Mouse (Mus musculus): ENCODE data around the gene Gzmd. TPM values are rescaled to one million over a fixed set of nuclear protein-coding genes. Genes with fewer than 3 reads are reported as not detected.
"Not testable (repeated sequence)": the region's sequence is repeated elsewhere in the genome, so short reads cannot be mapped to it uniquely, and the experiment has no call there.

Gzmd gene
- total RNA-seq (2021): not detected

GRCm38 (mm10) chr14:56132508-56132907 lies at the start of gene Gzmd:
Gzmd (minus strand) TSS chr14:56132608.
- intact Hi-C loops (cut with DNase I); DNase-seq: not testable (repeated sequence)

DNA sequence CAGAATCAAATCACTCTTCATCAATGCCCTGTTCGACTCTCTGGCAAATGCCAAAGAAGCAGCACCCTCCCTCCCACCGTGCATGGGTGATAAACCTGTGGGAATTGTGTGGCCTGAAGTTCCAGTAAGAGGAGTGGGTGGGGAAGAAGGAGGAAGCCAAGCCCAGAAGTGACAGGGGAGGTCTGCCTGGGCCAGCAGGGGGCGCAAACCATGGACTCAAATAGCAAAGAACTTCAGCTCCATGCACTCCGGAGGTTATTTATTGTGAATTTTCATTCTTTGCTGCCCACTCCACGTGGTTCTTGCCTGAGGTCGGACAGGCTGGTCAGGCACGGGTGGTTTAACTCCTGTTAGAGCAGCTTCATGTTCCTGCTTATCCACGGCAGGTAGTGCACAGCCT lies 45.2 kb upstream of the Gzmd start:
- peak; percentile 18 to 43 for DNase-seq
- intact Hi-C loops (cut with DNase I): loop anchor here (10.0 kb wide), 1 partner anchor 127 kb away; no protein-coding TSS in a partner anchor

DNA sequence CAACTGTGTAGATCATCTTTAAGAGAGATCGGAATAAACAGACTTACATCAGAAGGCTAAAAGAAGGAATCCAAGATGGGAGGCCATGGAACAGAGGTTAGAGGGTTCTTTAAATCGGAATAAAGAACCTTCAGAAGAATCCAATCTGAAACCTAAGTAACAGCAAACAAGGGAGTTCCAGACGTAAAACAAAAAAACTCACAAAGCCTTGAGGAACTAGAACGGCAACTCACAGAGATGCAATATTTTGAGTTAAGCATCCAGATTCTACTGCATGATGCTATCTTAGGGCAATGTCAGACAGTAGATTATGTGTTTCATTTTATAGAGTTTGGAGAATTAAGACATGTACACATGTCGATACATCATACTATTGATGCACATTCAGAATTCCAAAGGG lies 42.1 kb upstream of the Gzmd start, which contains the start of gene Gzmn:
Gene Gzmn (minus strand): TSS at position 101 of the 400 bp plus-strand sequence.
- no peak for DNase-seq
- intact Hi-C loops (cut with DNase I): loop anchor here (10.0 kb wide), 1 partner anchor 130 kb away; no protein-coding TSS in a partner anchor

DNA sequence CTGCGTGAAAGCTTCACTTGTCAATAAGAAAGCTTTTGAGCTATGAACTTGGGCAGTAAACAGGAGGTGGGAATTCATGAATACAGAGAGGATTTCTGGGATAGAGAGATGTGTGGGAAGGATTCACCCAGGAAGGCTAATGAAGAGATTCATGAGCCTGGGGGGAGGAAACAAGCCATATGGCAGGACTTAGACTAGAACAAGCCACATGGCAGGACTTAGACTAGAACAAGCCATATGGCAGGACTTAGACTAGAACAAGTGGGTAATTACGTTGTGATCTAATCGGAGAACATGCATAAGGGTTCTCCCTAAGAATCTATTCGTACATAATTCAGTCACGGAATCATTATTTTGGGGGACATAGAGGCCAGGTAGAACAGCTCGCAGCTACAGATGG lies 41.0 kb upstream of the Gzmd start:
- intact Hi-C loops (cut with DNase I): loop anchor here (10.0 kb wide), 1 partner anchor 131 kb away; no protein-coding TSS in a partner anchor
- no peak for DNase-seq

GRCm38 (mm10) chr14:56172744-56173143 lies 40.3 kb upstream of the Gzmd start:
- DNase-seq: no peak
- intact Hi-C loops (cut with DNase I): loop anchor here (10.0 kb wide), 1 partner anchor 132 kb away; no protein-coding TSS in a partner anchor

- DNase-seq: no peak
- intact Hi-C loops (cut with DNase I): no loop called here
Observed at GRCm38 (mm10) chr14:56168009-56168408, 35.6 kb upstream of the Gzmd start.

- DNase-seq: no peak
- intact Hi-C loops (cut with DNase I): no loop called here
Observed at GRCm38 (mm10) chr14:56162109-56162508, 29.7 kb upstream of the Gzmd start.

GRCm38 (mm10) chr14:56159479-56159878 lies 27.1 kb upstream of the Gzmd start, which contains the start of gene Gzmg:
Gzmg (minus strand) TSS chr14:56159579.
- intact Hi-C loops (cut with DNase I); DNase-seq: not testable (repeated sequence)

GRCm38 (mm10) chr14:56155340-56155739 lies 22.9 kb upstream of the Gzmd start:
- intact Hi-C loops (cut with DNase I): no loop called here
- DNase-seq: no peak

DNA sequence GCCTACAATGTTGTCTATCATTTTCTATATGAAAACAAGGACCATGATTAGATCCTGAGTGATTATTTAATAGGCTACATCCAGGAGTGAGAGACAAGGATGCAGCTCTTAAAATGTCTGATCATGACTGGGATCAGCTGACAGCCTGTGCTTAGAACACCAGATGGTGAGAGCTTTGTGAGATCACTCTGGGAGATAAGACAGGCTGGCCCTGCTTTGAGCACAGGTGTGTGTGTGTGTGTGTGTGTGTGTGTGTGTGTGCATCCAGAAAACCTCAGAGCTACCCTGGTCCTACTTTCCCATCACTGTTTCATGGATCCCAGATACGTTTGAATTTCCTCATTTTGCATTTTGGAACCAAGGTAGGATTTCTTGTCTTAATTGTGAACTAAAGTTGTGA lies 1.3 kb upstream of the Gzmd start:
- intact Hi-C loops (cut with DNase I); DNase-seq: not testable (repeated sequence)

GRCm38 (mm10) chr14:56128341-56128740 lies 4.1 kb downstream of the Gzmd start:
- intact Hi-C loops (cut with DNase I): no loop called here

DNA sequence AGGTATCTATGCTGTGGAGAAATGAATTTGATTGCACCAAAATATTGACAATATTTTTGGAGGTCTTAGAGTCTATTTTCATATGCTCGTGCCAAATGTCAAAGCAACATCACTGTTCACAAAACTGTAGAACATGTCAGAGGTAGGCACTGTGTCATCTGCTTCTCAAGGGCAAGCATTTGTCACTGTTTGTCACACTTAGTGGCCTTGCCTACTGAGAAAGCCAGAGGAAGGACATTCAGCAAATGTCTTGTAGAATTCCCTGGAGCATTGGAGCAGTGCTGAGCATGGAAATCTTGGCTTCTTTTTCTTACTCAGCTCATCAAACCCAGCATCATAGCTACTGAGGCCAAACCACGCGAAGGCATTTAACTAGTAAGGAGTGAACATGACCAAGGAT lies 8.9 kb downstream of the Gzmd start:
- intact Hi-C loops (cut with DNase I): no loop called here
- no peak for DNase-seq

More at GRCm38 (mm10) chr14:56128341-56128740, 4.1 kb downstream of the Gzmd start:
- DNase-seq: no peak

- intact Hi-C loops (cut with DNase I): no loop called here
- no peak for DNase-seq
Observed at GRCm38 (mm10) chr14:56120525-56120924, 11.9 kb downstream of the Gzmd start, which contains the start of gene Gzme. Gzme (minus strand) TSS chr14:56120625.

DNA sequence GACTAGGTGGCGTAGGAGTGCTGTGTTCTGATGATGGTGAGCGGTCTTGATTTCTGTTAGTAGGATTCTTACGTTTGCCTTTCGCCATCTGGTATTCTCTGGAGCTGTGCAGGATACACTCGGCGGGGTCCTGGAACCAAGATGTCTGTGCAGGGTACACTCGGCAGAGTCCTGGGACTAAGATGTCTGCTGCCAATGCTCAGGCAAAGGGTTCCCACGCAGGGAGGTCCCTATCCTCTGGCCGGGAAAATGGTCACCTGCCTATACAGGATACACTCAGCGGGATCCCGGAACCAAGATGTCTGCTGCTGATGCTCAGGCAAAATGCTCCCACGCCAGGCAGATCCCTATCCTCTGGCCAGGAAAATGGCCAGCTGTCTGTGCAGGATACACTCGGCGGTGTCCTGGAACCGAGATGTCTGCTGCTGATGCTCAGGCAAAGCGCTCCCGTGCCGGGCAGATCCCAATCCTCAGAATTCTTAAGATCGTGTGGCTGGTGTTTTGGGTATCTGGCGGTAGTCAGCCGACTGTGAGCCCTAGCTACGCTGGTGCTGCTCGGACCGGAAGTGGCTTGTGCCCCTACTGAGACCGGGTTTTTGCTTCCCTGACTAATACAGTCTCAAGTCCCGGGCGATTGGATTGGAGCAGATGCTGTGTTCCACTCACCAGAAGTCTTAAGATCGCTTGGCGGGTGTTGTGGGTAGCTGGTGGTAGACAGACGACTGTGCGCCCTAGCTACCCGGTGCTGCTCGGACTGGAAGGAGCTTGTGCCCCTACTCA lies 16.7 kb downstream of the Gzmd start:
- DNase-seq; intact Hi-C loops (cut with DNase I): not testable (repeated sequence)

DNA sequence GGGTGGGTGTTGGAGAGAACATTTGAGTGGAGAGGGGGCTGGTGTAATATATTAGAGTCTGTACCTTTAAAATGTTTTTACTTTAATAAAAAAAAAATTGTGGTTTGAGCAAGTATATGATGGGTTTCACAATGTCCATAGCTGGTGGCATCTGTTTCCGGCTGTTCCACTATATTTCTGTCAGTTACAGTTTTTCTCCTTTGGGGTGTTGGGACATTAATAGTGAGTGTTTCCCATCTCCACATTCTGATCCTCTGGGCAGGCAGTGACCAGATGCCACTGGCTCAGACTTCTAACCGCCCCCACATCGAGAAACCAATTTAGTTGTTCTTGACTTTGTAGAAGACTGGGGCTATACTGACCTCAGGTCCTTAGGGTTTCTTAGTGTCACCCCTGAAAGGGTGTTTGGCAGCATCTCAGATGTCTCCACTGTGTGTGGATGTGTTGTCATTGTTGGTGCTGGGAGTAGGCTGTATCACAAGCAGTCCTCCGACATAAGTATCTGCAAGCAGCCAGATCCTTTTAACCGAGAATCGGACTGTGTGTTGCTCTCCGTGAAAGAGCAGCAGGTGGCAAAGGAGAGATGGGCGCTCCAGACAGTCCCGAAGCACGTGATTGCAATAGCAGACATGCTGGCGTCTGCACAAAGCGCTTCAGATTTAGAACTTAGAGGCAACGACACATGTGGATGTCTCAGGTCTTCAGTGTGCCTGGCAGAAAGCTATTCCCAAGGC lies 26.8 kb downstream of the Gzmd start:
- no peak for DNase-seq
- intact Hi-C loops (cut with DNase I): no loop called here

DNA sequence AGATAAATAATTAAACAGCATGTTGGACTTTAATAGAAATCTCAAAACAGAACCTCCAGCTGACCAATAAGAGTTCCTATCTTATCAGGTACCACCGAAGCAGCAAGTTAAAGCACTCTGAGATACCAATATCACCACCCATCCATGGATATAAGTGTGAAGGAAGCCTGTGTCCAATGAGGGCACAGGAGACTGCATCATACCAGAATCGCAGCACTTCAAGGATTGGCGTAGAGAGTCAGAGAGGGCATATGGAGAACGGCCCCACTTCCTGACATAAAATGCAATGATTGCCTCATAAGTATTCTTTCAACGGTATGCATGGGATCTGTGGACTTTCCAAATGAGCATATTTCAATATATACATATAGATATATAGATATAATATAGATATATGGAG lies 27.4 kb downstream of the Gzmd start:
- intact Hi-C loops (cut with DNase I): no loop called here
- DNase-seq: no peak

DNA sequence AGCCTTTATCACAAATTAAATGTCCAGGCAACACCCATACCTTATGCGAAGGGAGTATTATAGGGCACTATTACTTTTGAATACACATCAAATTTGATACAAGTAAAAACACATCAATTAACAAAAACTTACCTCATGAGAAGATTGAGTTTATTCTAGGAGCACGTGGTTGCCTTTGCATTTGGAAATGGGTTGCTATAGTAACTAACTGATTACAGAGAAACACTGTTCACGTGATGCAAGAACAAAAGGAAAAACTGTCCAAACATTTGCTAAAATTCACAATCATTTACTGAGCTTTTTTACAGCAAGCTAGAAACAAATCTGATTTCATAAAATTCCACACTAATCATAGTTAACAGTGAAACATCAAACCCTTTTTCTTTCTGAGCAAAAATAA lies 29.0 kb downstream of the Gzmd start:
- intact Hi-C loops (cut with DNase I): no loop called here
- DNase-seq: no peak

- intact Hi-C loops (cut with DNase I): no loop called here
- DNase-seq: no peak
Observed at GRCm38 (mm10) chr14:56102386-56102785, 30.0 kb downstream of the Gzmd start, which contains the start of gene Ctsg. Ctsg (minus strand) TSS chr14:56102574.

DNA sequence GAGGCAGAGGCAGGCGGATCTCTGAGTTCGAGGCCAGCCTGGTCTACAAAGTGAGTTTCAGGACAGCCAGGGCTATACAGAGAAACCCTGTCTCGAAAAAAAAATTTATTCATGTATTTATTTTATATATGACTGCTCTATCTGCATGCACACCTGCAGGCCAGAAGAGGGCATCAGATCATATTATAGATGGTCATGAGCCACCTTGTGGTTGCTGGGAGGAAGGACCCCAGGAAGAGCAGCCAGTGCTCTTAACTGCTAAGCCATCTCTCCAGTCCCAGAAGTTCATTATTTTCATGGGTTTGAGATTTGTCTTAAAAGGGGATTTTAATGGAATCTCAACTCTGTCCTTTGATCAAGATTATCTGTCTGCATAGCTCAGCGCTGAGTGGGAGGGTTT lies 33.5 kb downstream of the Gzmd start:
- intact Hi-C loops (cut with DNase I): no loop called here
- DNase-seq: peak in 1 of 2 experiments; percentile 20

- intact Hi-C loops (cut with DNase I): no loop called here
- DNase-seq: peak; percentile 9 to 16
Observed at GRCm38 (mm10) chr14:56097597-56097996, 34.8 kb downstream of the Gzmd start.

GRCm38 (mm10) chr14:56093353-56093752 lies 39.1 kb downstream of the Gzmd start:
- DNase-seq: no peak
- intact Hi-C loops (cut with DNase I): no loop called here
